Mouse (Mus musculus): ENCODE data around the gene Acoxl.

DNA sequence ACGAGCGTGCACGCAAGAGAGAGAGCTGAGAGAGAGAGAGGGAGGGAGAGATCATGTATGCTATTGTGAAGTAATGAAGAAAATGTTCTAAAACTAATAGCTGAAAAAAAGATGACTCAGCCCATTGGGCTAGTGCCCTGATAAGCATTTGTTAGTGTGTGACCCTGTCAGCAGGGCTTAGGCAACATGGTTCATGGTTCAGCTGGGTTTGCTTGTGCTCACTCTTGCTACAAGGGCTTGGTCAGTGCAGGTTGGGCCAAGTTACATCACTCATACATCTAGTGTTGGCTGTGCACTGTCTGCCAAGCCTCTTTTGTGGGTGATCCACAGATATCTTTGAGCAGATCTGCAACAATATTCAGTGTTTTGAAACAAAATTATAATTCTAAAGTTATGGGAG, 194.8 kb downstream of the Acoxl start:
- TF ChIP-seq POLR2A (IDR thresholded peaks at IDR 0.05; ENCODE audit: extremely low read depth, insufficient read depth, low read length) (no peak), CTCF (IDR thresholded peaks at IDR 0.05; ENCODE audit: extremely low read depth, insufficient read depth, low read length) (no peak)

Measured in cortical plate, adult 2 months (tissue).